In genomic region chr14:48445984-48446683, GRCm38 (mm10) we compare ENCODE assay signal across 7 mouse cellular contexts. TPM values are rescaled to one million over a fixed set of nuclear protein-coding genes. Genes with fewer than 3 reads are reported as not detected.
DNase-seq lines count a peak whose midpoint lies in the region; ATAC-seq lines count a peak whose summit lies in the region.

Tmem260 (plus strand) TSS chr14:48446124.

- peak within 1 kb of the TSS; percentile 90 for H3K9ac ChIP-seq in embryonic facial prominence, embryonic 11.5 days (replicated peaks; ENCODE audit: low read length)
- H3K9ac ChIP-seq in midbrain, embryonic 13.5 days (replicated peaks) = peak within 1 kb of the TSS; percentile 92

- DNase-seq in adrenal gland, postnatal 14 days = peak; percentile 95
- DNase-seq in embryonic facial prominence, embryonic 11.5 days (ENCODE audit: low spot score) = peak; percentile 95
- peak; percentile 92 for DNase-seq in kidney, adult 11 months
- peak; percentile 95 for DNase-seq in limb, embryonic 10.5 days (ENCODE audit: low spot score)
- peak; percentile 87 for DNase-seq in spleen, adult 12 weeks (ENCODE audit: low spot score)

- H3K4me3 ChIP-seq in embryonic facial prominence, embryonic 11.5 days (ENCODE audit: low read depth, low read length) = peak within 1 kb of the TSS; percentile 70
- H3K4me3 ChIP-seq in limb, embryonic 10.5 days = peak within 1 kb of the TSS; percentile 92
- H3K4me3 ChIP-seq in midbrain, embryonic 13.5 days (replicated peaks) = peak within 1 kb of the TSS; percentile 94

- H3K4me2 ChIP-seq in embryonic facial prominence, embryonic 11.5 days (ENCODE audit: low read depth, low read length) = peak within 1 kb of the TSS; percentile 40
- H3K4me2 ChIP-seq in midbrain, embryonic 13.5 days (replicated peaks) = peak within 1 kb of the TSS; percentile 73

- no peaks in the 10 kb centered on the region for H3K36me3 ChIP-seq in embryonic facial prominence, embryonic 11.5 days (replicated peaks; ENCODE audit: control insufficient read depth, insufficient read depth, low read depth, low read length)
- H3K36me3 ChIP-seq in limb, embryonic 10.5 days = no peaks in the 10 kb centered on the region
- H3K36me3 ChIP-seq in midbrain, embryonic 13.5 days = no peaks in the 10 kb centered on the region

- H3K27me3 ChIP-seq in embryonic facial prominence, embryonic 11.5 days (ENCODE audit: control insufficient read depth, insufficient read depth, low read length) = no peaks in the 10 kb centered on the region
- no peaks in the 10 kb centered on the region for H3K27me3 ChIP-seq in limb, embryonic 10.5 days (ENCODE audit: low read depth, poor library complexity, severe bottlenecking)
- no peaks in the 10 kb centered on the region for H3K27me3 ChIP-seq in midbrain, embryonic 13.5 days

- peak; percentile 98 for ATAC-seq in embryonic facial prominence, embryonic 11.5 days (replicated peaks; ENCODE audit: insufficient number of reproducible peaks, low FRiP score, low TSS enrichment, low read depth)
- peak; percentile 92 for ATAC-seq in granulocyte monocyte progenitor cell, adult 5-6 weeks (replicated peaks; ENCODE audit: poor library complexity, severe bottlenecking)
- ATAC-seq in midbrain, embryonic 13.5 days = peak; percentile 99

- H3K27ac ChIP-seq in embryonic facial prominence, embryonic 11.5 days (replicated peaks; ENCODE audit: low read depth, low read length) = peak within 1 kb of the TSS; percentile 64; the same call in 1 of the 2 replicates
- H3K27ac ChIP-seq in limb, embryonic 10.5 days = peak within 1 kb of the TSS; percentile 99
- H3K27ac ChIP-seq in midbrain, embryonic 13.5 days = peak within 1 kb of the TSS; percentile 91

- no peaks in the 10 kb centered on the region for H3K4me1 ChIP-seq in embryonic facial prominence, embryonic 11.5 days (ENCODE audit: control insufficient read depth, insufficient read depth, low read length)
- peaks cover 8% of the 10 kb centered on the region; the same call in 1 of the 2 replicates for H3K4me1 ChIP-seq in limb, embryonic 10.5 days
- H3K4me1 ChIP-seq in midbrain, embryonic 13.5 days (replicated peaks) = peaks cover 15% of the 10 kb centered on the region

- H3K9me3 ChIP-seq in embryonic facial prominence, embryonic 11.5 days (replicated peaks; ENCODE audit: control insufficient read depth, low read length) = no peaks in the 10 kb centered on the region
- H3K9me3 ChIP-seq in limb, embryonic 10.5 days (replicated peaks) = no peaks in the 10 kb centered on the region
- no peaks in the 10 kb centered on the region for H3K9me3 ChIP-seq in midbrain, embryonic 13.5 days

- under 1% methylated on average over 69 of the region's 69 CpGs for WGBS in embryonic facial prominence, embryonic 11.5 days
- under 1% methylated on average over 64 of the region's 69 CpGs for WGBS in limb, embryonic 10.5 days
- 0% methylated on average over 68 of the region's 69 CpGs for WGBS in midbrain, embryonic 13.5 days

RNA-seq across cellular contexts. Expression of gene Tmem260, which starts in this region (rescaled TPM):
- total RNA-seq in adrenal gland, postnatal 14 days (2021) = 25.6 and 27.0 TPM in 2 replicates
- 24.8 and 27.9 TPM in 2 replicates for polyA plus RNA-seq in embryonic facial prominence, embryonic 11.5 days (2014; fragmentation: Nextera tagmentation; extraction: Ambion mirVana)
- 21.3 and 22.0 TPM in 2 replicates for total RNA-seq in granulocyte monocyte progenitor cell, adult 5-6 weeks (2014; fragmentation: Nextera tagmentation)
- total RNA-seq in granulocyte monocyte progenitor cell, adult 5-6 weeks (2017) = 20.2 and 22.2 TPM in 2 replicates
- polyA plus RNA-seq in limb, embryonic 10.5 days (2016; fragmentation: Nextera tagmentation; extraction: Ambion mirVana) = 14.9 and 20.9 TPM in 2 replicates
- 22.4 and 23.0 TPM in 2 replicates for polyA plus RNA-seq in midbrain, embryonic 13.5 days (2015; fragmentation: Nextera tagmentation; extraction: Ambion mirVana)

Comparison
In these comparisons a context has a peak if more than half of its experiments do, and no peak if none do; other contexts are left out.
1. Peak in every context shown above with its lines: DNase-seq, ATAC-seq, H3K4me3 ChIP-seq and H3K27ac ChIP-seq.